Mouse (Mus musculus) liver, embryonic 15.5 days (tissue): ENCODE data around the gene Sult1a1. TPM values are rescaled to one million over a fixed set of nuclear protein-coding genes. Genes with fewer than 3 reads are reported as not detected.

ENCODE experiments used
- ATAC-seq: fragments of 200-750 bp; cut with Nextera tagmentation; 2 replicates; pipeline ENCODE4 v1.8.0; 2017; ENCODE audit warnings: moderate number of reproducible peaks, mild to moderate bottlenecking, moderate library complexity; ENCODE audit not compliant: insufficient read depth
- H3K27ac ChIP-seq: fragments of 300-500 bp; sonication (generic); replicated peaks from 2 replicates; pipeline ENCODE4 v1.5.1; 2015; ENCODE audit warnings: mild to moderate bottlenecking, inconsistent platforms
- H3K27me3 ChIP-seq: fragments of 300-500 bp; sonication (generic); 2 replicates; pipeline ENCODE4 v1.6.1; 2015; ENCODE audit warnings: mild to moderate bottlenecking, inconsistent platforms
- H3K36me3 ChIP-seq: fragments of 300-500 bp; sonication (generic); replicated peaks from 2 replicates; pipeline ENCODE4 v1.6.1; 2015; ENCODE audit warnings: moderate library complexity, mild to moderate bottlenecking, inconsistent platforms
- H3K4me1 ChIP-seq: fragments of 300-500 bp; sonication (generic); replicated peaks from 2 replicates; pipeline ENCODE4 v1.6.1; 2015; ENCODE audit warnings: inconsistent platforms
- H3K4me2 ChIP-seq: fragments of 300-500 bp; sonication (generic); 2 replicates; pipeline ENCODE4 v1.6.1; 2015; ENCODE audit warnings: moderate library complexity, mild to moderate bottlenecking, inconsistent platforms
- H3K4me3 ChIP-seq: fragments of 300-500 bp; sonication (generic); replicated peaks from 2 replicates; pipeline ENCODE4 v1.5.1; 2015; ENCODE audit warnings: mild to moderate bottlenecking, inconsistent platforms
- H3K9ac ChIP-seq: fragments of 300-500 bp; sonication (generic); 2 replicates; pipeline ENCODE4 v1.6.1; 2015; ENCODE audit warnings: moderate library complexity, mild to moderate bottlenecking, inconsistent platforms
- H3K9me3 ChIP-seq: fragments of 300-500 bp; sonication (generic); replicated peaks from 2 replicates; pipeline ENCODE4 v1.6.1; 2016; ENCODE audit warnings: inconsistent platforms
- WGBS: fragments of 180-500 bp; shearing (Covaris S2); methylation state at CpG from one replicate; pipeline ENCODE4 v1.1.7; 2015; ENCODE audit warnings: mixed read lengths; ENCODE audit not compliant: insufficient replicate concordance; 5-methylcytosine and 5-hydroxymethylcytosine counted together
- polyA plus RNA-seq: library from polyadenylated mRNA; unstranded; fragments of >200 nt; fragmentation: Nextera tagmentation; extraction: Ambion mirVana; gene quantifications from 2 replicates; pipeline ENCODE4 v1.2.1, GENCODE M21; 2015

Sult1a1 gene
- polyA plus RNA-seq, 1 experiment from 2014 or later = 37.8 TPM

DNA sequence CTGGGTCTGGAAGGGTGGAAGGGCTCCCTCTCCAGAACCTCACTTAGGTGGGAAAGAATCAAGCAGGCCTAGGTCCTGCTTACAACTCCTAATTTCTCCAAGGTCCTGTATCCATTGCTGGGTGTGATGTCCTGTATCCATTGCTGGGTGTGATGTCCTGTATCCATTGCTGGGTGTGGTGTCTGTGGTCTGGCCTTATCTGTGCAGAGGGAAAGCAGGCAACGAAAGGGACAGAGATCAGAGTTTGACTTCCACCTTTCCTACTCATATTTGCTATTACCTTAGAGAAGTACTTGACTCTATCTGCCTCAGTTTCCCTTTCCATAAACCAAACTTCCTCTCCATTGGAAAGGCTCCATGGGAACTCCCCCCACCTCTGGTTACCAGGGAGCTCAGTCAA lies 52.9 kb downstream of the Sult1a1 start:
- no peak for ATAC-seq
- Histone ChIP-seq H3K27me3 (no peaks in the 10 kb centered on the region), H3K4me3 (no peak overlapping the region), H3K9me3 (no peaks in the 10 kb centered on the region), H3K27ac (no peak overlapping the region), H3K36me3 (no peaks in the 10 kb centered on the region), H3K9ac (no peak overlapping the region), H3K4me1 (peaks cover 50% of the 10 kb centered on the region), H3K4me2 (no peak overlapping the region)
- WGBS = 16% methylated on average over 1 of the region's 1 CpGs

Other genes with a start within 250 kb of the Sult1a1 start
- gene Rabep2, start 247.7 kb downstream of the Sult1a1 start, polyA plus RNA-seq = 6.3 TPM in 2 replicates
- 9.8 and 16.5 TPM in 2 replicates for gene Atp2a1, start 213.3 kb downstream of the Sult1a1 start, polyA plus RNA-seq
- 13.6 and 15.1 TPM in 2 replicates for gene Sh2b1, start 201.0 kb downstream of the Sult1a1 start, polyA plus RNA-seq
- 81.2 and 96.3 TPM in 2 replicates for gene Tufm, start 189.1 kb downstream of the Sult1a1 start, polyA plus RNA-seq
- gene Atxn2l, start 173.0 kb downstream of the Sult1a1 start, polyA plus RNA-seq = 26.2 and 26.8 TPM in 2 replicates
- gene Eif3c, start 110.0 kb downstream of the Sult1a1 start, polyA plus RNA-seq = 79.3 and 86.2 TPM in 2 replicates
- gene Apobr, start 91.5 kb downstream of the Sult1a1 start, polyA plus RNA-seq = 2.3 and 2.5 TPM in 2 replicates
- gene Cln3, start 90.6 kb downstream of the Sult1a1 start, polyA plus RNA-seq = 11.9 and 12.6 TPM in 2 replicates
- gene Il27, start 81.5 kb downstream of the Sult1a1 start, polyA plus RNA-seq = 0.12 and 0.18 TPM in 2 replicates
- 3.7 and 4.6 TPM in 2 replicates for gene Nupr1, start 45.6 kb downstream of the Sult1a1 start, polyA plus RNA-seq
- 29.1 and 31.0 TPM in 2 replicates for gene Sgf29, start 27.1 kb downstream of the Sult1a1 start, polyA plus RNA-seq
- 71.8 and 82.7 TPM in 2 replicates for gene Bola2, start 19.0 kb upstream of the Sult1a1 start, polyA plus RNA-seq
- gene Slx1b, start 19.4 kb upstream of the Sult1a1 start, polyA plus RNA-seq = 3.0 TPM in 2 replicates
- gene Coro1a, start 31.4 kb upstream of the Sult1a1 start, polyA plus RNA-seq = 109 and 118 TPM in 2 replicates
- 20.0 and 23.5 TPM in 2 replicates for gene Mapk3, start 83.2 kb upstream of the Sult1a1 start, polyA plus RNA-seq
- 0.74 and 0.84 TPM in 2 replicates for gene Gdpd3, start 89.9 kb upstream of the Sult1a1 start, polyA plus RNA-seq
- 103 and 119 TPM in 2 replicates for gene Ypel3, start 100.5 kb upstream of the Sult1a1 start, polyA plus RNA-seq
- 0.50 and 0.79 TPM in 2 replicates for gene Tbx6, start 105.1 kb upstream of the Sult1a1 start, polyA plus RNA-seq
- gene Ppp4c, start 116.1 kb upstream of the Sult1a1 start, polyA plus RNA-seq = 107 and 113 TPM in 2 replicates
- not detected in 2 replicates for gene Fam57b, start 121.2 kb upstream of the Sult1a1 start, polyA plus RNA-seq
- not detected in 2 replicates for gene 4930451I11Rik, start 155.2 kb upstream of the Sult1a1 start, polyA plus RNA-seq
- gene Doc2a, start 171.0 kb upstream of the Sult1a1 start, polyA plus RNA-seq = 0.09 TPM in 1 of 2 replicates, not detected in the other
- gene Hirip3, start 185.5 kb upstream of the Sult1a1 start, polyA plus RNA-seq = 8.6 and 13.6 TPM in 2 replicates
- gene Ino80e, start 185.9 kb upstream of the Sult1a1 start, polyA plus RNA-seq = 29.4 and 33.9 TPM in 2 replicates
- 11.3 and 12.9 TPM in 2 replicates for gene Taok2, start 208.3 kb upstream of the Sult1a1 start, polyA plus RNA-seq
- 17.0 and 19.3 TPM in 2 replicates for gene Tmem219, start 246.5 kb upstream of the Sult1a1 start, polyA plus RNA-seq